Mouse (Mus musculus): ENCODE results near the gene Stat3. TPM values are rescaled to one million over a fixed set of nuclear protein-coding genes. Genes with fewer than 3 reads are reported as not detected.

Stat3 gene
- polyA plus RNA-seq, 1 experiment from 2014 or later, result 66.6 TPM

GRCm38 (mm10) chr11:100969744-100970556 lies 30.6 kb upstream of the Stat3 start:
- Histone ChIP-seq H3K79me2 (ENCODE audit: inconsistent target) (no peaks in the 10 kb centered on the region), H3K4me3 (ENCODE audit: inconsistent target) (peak overlapping the region; percentile 22), H3K27ac (no peak overlapping the region), H3K36me3 (ENCODE audit: inconsistent target) (no peaks in the 10 kb centered on the region)
- WGBS (ENCODE audit: missing documents), result 1% methylated on average over 65 of the region's 65 CpGs

- Histone ChIP-seq H3K4me3 (ENCODE audit: inconsistent target) (peak overlapping the region; percentile 22; the same call in 1 of the 2 replicates), H3K36me3 (ENCODE audit: inconsistent target) (no peaks in the 10 kb centered on the region), H3K27ac (no peak overlapping the region), H3K79me2 (ENCODE audit: inconsistent target) (no peaks in the 10 kb centered on the region)
- WGBS (ENCODE audit: missing documents), result 18% methylated on average over 21 of the region's 35 CpGs
These were observed 29.9 kb upstream of the Stat3 start for GRCm38 (mm10) chr11:100969189-100969743.

- no peaks in the 10 kb centered on the region for H3K36me3 ChIP-seq (ENCODE audit: inconsistent target)
- no peak overlapping the region for H3K27ac ChIP-seq
- H3K79me2 ChIP-seq (ENCODE audit: inconsistent target), result no peaks in the 10 kb centered on the region
- 94% methylated on average over 5 of the region's 5 CpGs for WGBS (ENCODE audit: missing documents)
- no peak overlapping the region for H3K4me3 ChIP-seq (ENCODE audit: inconsistent target)
These were observed 29.2 kb upstream of the Stat3 start for GRCm38 (mm10) chr11:100968501-100968900.

DNA sequence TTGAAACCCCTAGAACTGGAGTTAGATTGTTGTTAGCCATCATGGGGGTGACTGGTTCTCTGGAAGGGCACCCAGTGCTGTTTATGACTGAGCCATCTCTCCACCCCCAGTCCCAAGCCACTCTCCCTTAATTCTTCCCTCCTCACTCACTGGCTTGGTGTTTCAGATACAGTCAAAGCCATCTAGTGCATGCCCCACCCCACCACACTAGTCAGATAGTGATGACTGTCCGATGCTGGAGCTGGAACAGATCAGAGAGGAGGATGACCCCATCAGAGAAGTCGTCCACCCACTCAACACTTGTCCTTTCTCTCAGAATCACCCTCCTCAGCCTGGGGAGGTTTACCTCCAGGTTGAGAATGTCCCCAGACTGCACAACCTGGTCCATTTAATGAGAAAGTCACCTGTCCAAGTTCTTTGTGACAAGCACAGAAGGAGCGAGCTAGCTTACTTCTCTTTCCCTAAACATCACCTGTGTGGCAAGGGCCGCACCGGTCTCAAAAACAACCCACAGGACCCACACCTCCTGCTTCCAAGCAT lies 28.6 kb upstream of the Stat3 start:
- no peak overlapping the region for H3K4me3 ChIP-seq (ENCODE audit: inconsistent target)
- H3K79me2 ChIP-seq (ENCODE audit: inconsistent target), result no peaks in the 10 kb centered on the region
- WGBS (ENCODE audit: missing documents), result 97% methylated on average over 5 of the region's 5 CpGs
- no peak overlapping the region for H3K27ac ChIP-seq
- H3K36me3 ChIP-seq (ENCODE audit: inconsistent target), result no peaks in the 10 kb centered on the region

GRCm38 (mm10) chr11:100967376-100967775 lies 28.0 kb upstream of the Stat3 start:
- H3K36me3 ChIP-seq (ENCODE audit: inconsistent target), result no peaks in the 10 kb centered on the region
- no peak overlapping the region for H3K4me3 ChIP-seq (ENCODE audit: inconsistent target)
- WGBS (ENCODE audit: missing documents), result 88% methylated on average over 4 of the region's 5 CpGs
- no peak overlapping the region for H3K27ac ChIP-seq
- H3K79me2 ChIP-seq (ENCODE audit: inconsistent target), result no peaks in the 10 kb centered on the region

DNA sequence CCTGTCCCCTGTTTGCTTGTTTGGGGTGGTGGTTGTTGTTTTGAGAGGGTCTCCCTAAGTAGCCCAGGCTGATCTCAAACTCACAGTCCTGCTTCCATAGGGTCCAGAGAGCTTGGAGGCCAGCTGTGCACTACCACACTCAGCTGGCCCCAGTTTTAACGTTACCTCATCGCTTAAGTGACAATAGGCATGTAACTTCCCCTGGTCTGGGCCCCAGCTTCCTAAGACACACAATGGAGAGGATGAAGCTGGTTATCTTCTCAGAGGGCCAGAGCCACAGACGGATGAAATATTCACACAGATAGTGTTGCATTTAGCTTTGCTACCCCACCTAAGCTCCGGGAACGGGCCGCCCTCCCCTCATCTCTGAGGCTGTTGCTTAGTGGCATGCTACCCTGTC lies 26.4 kb upstream of the Stat3 start:
- 66% methylated on average over 6 of the region's 6 CpGs for WGBS (ENCODE audit: missing documents)
- Histone ChIP-seq H3K79me2 (ENCODE audit: inconsistent target) (no peaks in the 10 kb centered on the region), H3K4me3 (ENCODE audit: inconsistent target) (no peak overlapping the region), H3K36me3 (ENCODE audit: inconsistent target) (no peaks in the 10 kb centered on the region), H3K27ac (no peak overlapping the region)

DNA sequence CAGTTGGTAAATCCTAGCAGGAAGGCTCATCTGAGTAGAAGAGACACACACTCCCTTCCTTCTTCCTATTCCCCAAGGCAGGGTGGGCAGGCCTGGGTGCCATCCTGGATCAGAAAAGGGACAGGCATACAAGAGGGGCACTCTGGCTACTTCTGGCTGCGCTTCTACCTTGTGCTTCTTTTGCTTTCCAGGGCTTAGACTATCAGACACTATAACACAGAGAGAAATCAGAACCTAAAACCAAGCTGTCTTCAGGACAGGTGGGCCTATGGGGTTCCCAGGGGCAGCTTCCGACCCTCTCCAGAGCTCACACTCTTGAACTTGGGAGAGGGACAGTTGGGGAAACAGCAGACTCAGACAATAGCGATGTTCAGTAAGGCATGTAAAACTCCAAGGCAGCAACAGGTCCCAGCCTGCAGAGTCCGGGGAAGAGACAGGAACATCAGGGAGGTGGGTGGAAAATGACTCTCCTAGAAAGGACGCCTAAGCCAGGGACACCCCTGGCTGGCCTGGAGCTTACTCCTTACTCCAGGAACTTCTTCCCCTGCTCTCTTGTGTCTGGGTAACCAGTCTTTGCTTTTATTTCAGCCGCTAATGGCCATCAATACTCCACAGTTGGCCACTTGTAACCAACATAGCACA lies 25.7 kb upstream of the Stat3 start:
- H3K36me3 ChIP-seq (ENCODE audit: inconsistent target), result no peaks in the 10 kb centered on the region
- no peak overlapping the region for H3K4me3 ChIP-seq (ENCODE audit: inconsistent target)
- no peak overlapping the region for H3K27ac ChIP-seq
- WGBS (ENCODE audit: missing documents), result 95% methylated on average over 6 of the region's 6 CpGs
- H3K79me2 ChIP-seq (ENCODE audit: inconsistent target), result no peaks in the 10 kb centered on the region

DNA sequence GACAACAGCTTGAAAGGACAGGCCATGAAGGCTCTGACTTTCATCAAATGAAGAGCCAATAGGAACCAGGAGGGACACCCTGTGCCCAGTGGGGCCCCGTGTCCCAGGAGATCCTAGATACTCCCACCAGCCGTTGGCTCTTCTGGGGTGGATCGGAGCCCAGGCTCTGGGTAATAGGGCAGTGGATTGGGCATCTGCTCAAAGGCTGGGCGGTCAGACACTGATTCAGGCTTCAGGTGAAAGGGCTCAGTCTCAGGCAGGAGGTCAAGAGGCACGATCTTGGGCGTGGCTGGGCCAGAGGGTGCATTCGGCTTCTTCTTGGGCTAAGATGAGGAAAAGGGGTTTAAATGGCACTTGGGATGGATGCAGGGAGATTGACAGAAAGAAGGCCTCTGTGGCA lies 24.8 kb upstream of the Stat3 start:
- no peak overlapping the region for H3K4me3 ChIP-seq (ENCODE audit: inconsistent target)
- 94% methylated on average over 7 of the region's 7 CpGs for WGBS (ENCODE audit: missing documents)
- H3K36me3 ChIP-seq (ENCODE audit: inconsistent target), result no peaks in the 10 kb centered on the region
- no peak overlapping the region for H3K27ac ChIP-seq
- H3K79me2 ChIP-seq (ENCODE audit: inconsistent target), result no peaks in the 10 kb centered on the region

DNA sequence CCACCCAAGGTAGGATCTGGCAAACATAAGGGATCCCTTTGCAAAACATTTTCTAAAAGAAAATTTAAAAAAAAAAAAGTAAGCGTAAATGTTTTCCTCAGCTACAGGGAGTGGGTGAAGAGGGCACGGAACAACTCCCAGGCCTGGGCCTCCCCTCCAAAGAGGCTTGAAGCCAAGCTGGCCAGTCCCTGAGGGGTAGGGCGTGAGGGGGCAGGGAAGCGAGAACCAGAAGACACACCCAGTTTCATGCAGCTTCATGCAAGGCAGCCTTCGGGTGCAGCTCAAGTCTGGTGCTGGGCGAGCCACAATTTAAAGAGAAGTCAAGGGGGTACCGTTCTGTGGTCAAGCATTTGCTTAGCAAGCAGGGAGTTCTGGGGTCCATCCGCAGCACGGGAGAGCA lies 24.3 kb upstream of the Stat3 start:
- no peak overlapping the region for H3K27ac ChIP-seq
- no peak overlapping the region for H3K4me3 ChIP-seq (ENCODE audit: inconsistent target)

GRCm38 (mm10) chr11:100962371-100962911 lies 23.1 kb upstream of the Stat3 start:
- Histone ChIP-seq H3K4me3 (ENCODE audit: inconsistent target) (no peak overlapping the region), H3K79me2 (ENCODE audit: inconsistent target) (no peaks in the 10 kb centered on the region), H3K36me3 (ENCODE audit: inconsistent target) (no peaks in the 10 kb centered on the region), H3K27ac (no peak overlapping the region)
- 79% methylated on average over 9 of the region's 9 CpGs for WGBS (ENCODE audit: missing documents)

More for the DNA sequence above, 24.3 kb upstream of the Stat3 start:
- Histone ChIP-seq H3K79me2 (ENCODE audit: inconsistent target) (no peaks in the 10 kb centered on the region), H3K36me3 (ENCODE audit: inconsistent target) (no peaks in the 10 kb centered on the region)
- 90% methylated on average over 8 of the region's 9 CpGs for WGBS (ENCODE audit: missing documents)

DNA sequence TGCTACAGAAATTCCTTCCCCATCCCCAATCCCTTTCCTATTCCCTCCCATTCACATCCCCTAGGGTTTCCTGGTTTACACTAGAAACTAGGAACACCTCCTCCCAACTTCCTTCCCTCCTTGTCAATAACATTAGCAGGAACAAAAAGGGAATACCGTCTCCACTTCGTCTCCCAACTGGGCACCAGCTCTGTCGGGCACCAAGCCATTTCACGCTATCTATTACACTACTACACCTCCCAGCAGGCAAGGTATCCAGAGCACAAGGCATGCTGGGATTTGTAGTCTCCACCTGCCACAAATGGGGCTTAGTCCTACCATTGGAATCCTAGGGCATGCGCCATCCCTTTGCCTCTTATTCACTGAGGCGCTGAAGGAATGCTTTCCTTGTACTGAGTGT lies 21.2 kb upstream of the Stat3 start:
- H3K27ac ChIP-seq, result no peak overlapping the region
- no peaks in the 10 kb centered on the region for H3K36me3 ChIP-seq (ENCODE audit: inconsistent target)
- no peaks in the 10 kb centered on the region for H3K79me2 ChIP-seq (ENCODE audit: inconsistent target)
- WGBS (ENCODE audit: missing documents), result 85% methylated on average over 6 of the region's 6 CpGs
- H3K4me3 ChIP-seq (ENCODE audit: inconsistent target), result no peak overlapping the region

DNA sequence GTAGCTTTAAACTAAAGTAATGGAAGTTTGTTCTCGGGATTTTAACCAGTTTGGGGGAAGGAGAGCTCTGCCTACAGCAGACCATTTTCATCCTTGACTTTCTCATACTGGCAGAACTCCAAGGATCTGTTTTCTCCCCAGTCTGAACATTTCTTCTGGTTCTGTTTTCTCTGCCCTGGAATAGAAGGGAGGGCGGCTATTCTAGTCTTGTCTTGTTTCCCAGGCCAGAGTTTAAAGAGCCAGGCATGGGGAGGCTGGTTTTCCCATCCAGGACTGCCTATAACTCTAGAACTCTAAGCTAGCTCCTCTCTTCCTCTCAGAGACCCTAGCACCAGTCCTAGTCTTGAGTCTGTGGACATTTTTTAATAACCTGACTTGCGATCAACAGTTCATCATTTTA lies 20.5 kb upstream of the Stat3 start:
- Histone ChIP-seq H3K27ac (no peak overlapping the region), H3K4me3 (ENCODE audit: inconsistent target) (no peak overlapping the region), H3K36me3 (ENCODE audit: inconsistent target) (no peaks in the 10 kb centered on the region), H3K79me2 (ENCODE audit: inconsistent target) (no peaks in the 10 kb centered on the region)
- 14% methylated on average over 2 of the region's 3 CpGs for WGBS (ENCODE audit: missing documents)

DNA sequence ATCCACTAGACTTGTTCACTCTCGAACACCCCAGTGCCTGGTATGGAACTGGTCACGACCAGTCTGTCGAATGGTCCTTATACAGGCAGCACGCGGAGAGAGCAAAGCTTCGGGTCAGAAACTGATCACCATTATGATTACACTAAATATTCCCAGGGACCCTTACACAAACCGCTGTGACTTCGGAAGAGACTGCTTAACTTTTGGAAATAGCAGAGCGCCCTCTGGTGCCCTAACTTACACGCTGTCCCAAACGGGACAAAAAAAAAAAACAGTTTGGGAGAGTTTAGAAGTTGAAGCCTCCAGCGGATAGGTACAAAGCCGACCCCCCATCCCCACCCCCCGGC lies 20.1 kb upstream of the Stat3 start:
- Histone ChIP-seq H3K36me3 (ENCODE audit: inconsistent target) (no peaks in the 10 kb centered on the region), H3K79me2 (ENCODE audit: inconsistent target) (no peaks in the 10 kb centered on the region), H3K4me3 (ENCODE audit: inconsistent target) (no peak overlapping the region), H3K27ac (no peak overlapping the region)
- WGBS (ENCODE audit: missing documents), result 10% methylated on average over 14 of the region's 14 CpGs

- Histone ChIP-seq H3K79me2 (ENCODE audit: inconsistent target) (no peaks in the 10 kb centered on the region), H3K27ac (no peak overlapping the region), H3K4me3 (ENCODE audit: inconsistent target) (no peak overlapping the region), H3K36me3 (ENCODE audit: inconsistent target) (no peaks in the 10 kb centered on the region)
- 88% methylated on average over 64 of the region's 76 CpGs for WGBS (ENCODE audit: missing documents)
These were observed 19.5 kb upstream of the Stat3 start for GRCm38 (mm10) chr11:100958613-100959463.

Data from macrophage (primary cell).